10 mouse cellular contexts compared by ENCODE assay signal in the genomic region with DNA sequence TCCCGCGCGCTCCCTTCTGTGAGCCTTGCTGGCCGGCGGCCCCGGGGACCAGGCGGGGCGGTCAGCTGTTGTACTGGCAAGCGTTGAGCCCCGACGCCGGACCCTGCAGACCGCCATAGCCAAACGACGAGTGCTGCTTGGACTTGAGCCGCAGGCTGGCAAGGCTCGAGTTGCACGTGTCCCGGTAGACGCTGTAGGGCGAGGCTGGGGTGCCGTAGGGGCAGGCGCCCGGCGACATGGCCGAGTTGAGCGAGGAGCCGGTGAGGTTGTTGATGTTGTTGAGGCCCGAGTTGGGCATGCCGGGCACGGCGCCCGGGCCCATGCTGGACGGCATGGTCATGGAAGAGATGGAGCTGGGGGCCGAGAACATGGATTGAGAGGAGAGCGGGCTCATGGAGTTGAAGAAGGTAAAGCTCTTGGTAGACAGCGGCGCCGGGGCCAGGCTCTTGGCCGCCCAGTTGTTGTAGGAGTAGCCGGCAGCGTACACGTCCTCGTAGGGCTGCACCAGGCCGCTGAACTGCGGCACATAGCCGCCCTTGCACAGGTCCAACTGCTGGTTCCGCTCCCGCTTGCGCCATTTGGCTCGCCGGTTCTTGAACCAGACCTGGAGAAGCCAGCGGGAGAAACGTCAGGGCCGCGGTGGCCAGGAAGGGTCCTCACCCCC. TPM values are rescaled to one million over a fixed set of nuclear protein-coding genes. Genes with fewer than 3 reads are reported as not detected.
DNase-seq lines count a peak whose midpoint lies in the region; ATAC-seq and TF ChIP-seq lines count a peak whose summit lies in the region.
"Had no signal": no experiment of that assay in that cellular context is flagged by ENCODE, and none has a peak within 500 bp of the region (broad histone marks: within the 10 kb centered on the region; RNA-seq: fewer than 3 reads in every experiment).

No protein-coding gene starts in this region.

- H3K36me3 ChIP-seq in heart, embryonic 11.5 days (ENCODE audit: control insufficient read depth, insufficient read depth, low read length): no peaks in the 10 kb centered on the region
- H3K36me3 ChIP-seq in kidney, postnatal 0 days (ENCODE audit: insufficient read depth, low read length): no peaks in the 10 kb centered on the region
- H3K36me3 ChIP-seq: G1E had no signal

- no peak overlapping the region for H3K9ac ChIP-seq in heart, embryonic 11.5 days (ENCODE audit: low read depth, low read length)
- H3K9ac ChIP-seq in kidney, postnatal 0 days (ENCODE audit: low read depth, low read length): no peak overlapping the region

- H3K27ac ChIP-seq in heart, embryonic 11.5 days (ENCODE audit: low read depth, low read length): no peak overlapping the region
- no peak overlapping the region for H3K27ac ChIP-seq in kidney, postnatal 0 days

- peaks cover 16% of the 10 kb centered on the region for H3K4me1 ChIP-seq in heart, embryonic 11.5 days (ENCODE audit: control insufficient read depth, insufficient read depth, low read length)
- H3K4me1 ChIP-seq in kidney, postnatal 0 days (replicated peaks; ENCODE audit: insufficient read depth, low read length): peaks cover 12% of the 10 kb centered on the region

- under 1% methylated on average over 56 of the region's 56 CpGs for WGBS in heart, embryonic 11.5 days (ENCODE audit: insufficient replicate concordance)
- WGBS in kidney, postnatal 0 days: 3% methylated on average over 56 of the region's 56 CpGs

- H3K4me3 ChIP-seq in heart, embryonic 11.5 days (ENCODE audit: low read depth, low read length): peak overlapping the region; percentile 15; the same call in 1 of the 2 replicates
- 0 out of 2 replicates have a peak overlapping the region, but pooled peaks have one; percentile 4 for H3K4me3 ChIP-seq in kidney, postnatal 0 days (replicated peaks; ENCODE audit: low read depth, low read length)
- H3K4me3 ChIP-seq: myocyte had no signal

- no peak for DNase-seq in heart, adult 8-10 months (ENCODE audit: low spot score)
- DNase-seq in urinary bladder, postnatal 36 days (ENCODE audit: low spot score in 2 of 2): peak; percentile 32 to 36
- no peak for DNase-seq in urinary bladder, adult 2 months (ENCODE audit: low spot score)
- no peak for DNase-seq in kidney, postnatal 0 days (ENCODE audit: low spot score)
- DNase-seq in layer of hippocampus, adult 8-10 months (ENCODE audit: low spot score in 2 of 2): no peak
- DNase-seq in thymus, postnatal 14 days: no peak
- no peak for DNase-seq in lung, postnatal 10 days

- H3K27me3 ChIP-seq in heart, embryonic 11.5 days (ENCODE audit: control insufficient read depth, insufficient read depth, low read length): peaks cover 88% of the 10 kb centered on the region
- H3K27me3 ChIP-seq in kidney, postnatal 0 days (ENCODE audit: insufficient read depth, low read length): peaks cover 79% of the 10 kb centered on the region

- TF ChIP-seq CTCF in kidney, postnatal 0 days (IDR thresholded peaks at IDR 0.05; ENCODE audit: low read depth): no peak

- ATAC-seq in heart, embryonic 11.5 days (replicated peaks; ENCODE audit: insufficient number of reproducible peaks, low FRiP score, low TSS enrichment): no peak
- ATAC-seq in kidney, postnatal 0 days (replicated peaks; ENCODE audit: low FRiP score, low read depth): no peak

- no peaks in the 10 kb centered on the region for H3K9me3 ChIP-seq in heart, embryonic 11.5 days (replicated peaks; ENCODE audit: control insufficient read depth, low read length)
- no peaks in the 10 kb centered on the region for H3K9me3 ChIP-seq in kidney, postnatal 0 days (replicated peaks; ENCODE audit: low read length)
- H3K9me3 ChIP-seq: G1E had no signal

- H3K4me2 ChIP-seq in heart, embryonic 11.5 days: peak overlapping the region; percentile 23
- H3K4me2 ChIP-seq in kidney, postnatal 0 days (ENCODE audit: low read length): no peak overlapping the region

RNA-seq across cellular contexts. Expression of gene Pitx1, which starts 9.9 kb away (rescaled TPM):
- polyA plus RNA-seq in heart, embryonic 11.5 days (2014; fragmentation: Nextera tagmentation; extraction: Ambion mirVana): 0.51 and 1.2 TPM in 2 replicates
- not detected for total RNA-seq in heart, adult 8-10 months (2022)
- 64.7 and 83.9 TPM in 2 replicates for polyA plus RNA-seq in urinary bladder, adult 2 months (2012; rRNA removed)
- polyA plus RNA-seq in kidney, postnatal 0 days (2015; fragmentation: Nextera tagmentation; extraction: Ambion mirVana): 0.08 TPM in 1 of 2 replicates, not detected in the other
- total RNA-seq in layer of hippocampus, adult 8-10 months (2022): not detected
- total RNA-seq: G1E had no signal
- polyA plus RNA-seq: G1E, myocyte had no signal

RNA-seq across cellular contexts. Expression of gene Catsper3, which starts 41.8 kb away (rescaled TPM):
- 0.11 and 0.23 TPM in 2 replicates for polyA plus RNA-seq in heart, embryonic 11.5 days (2014; fragmentation: Nextera tagmentation; extraction: Ambion mirVana)
- total RNA-seq in heart, adult 8-10 months (2022): under 1 TPM; 0.25 to 0.40 (median 0.32) TPM
- polyA plus RNA-seq in urinary bladder, adult 2 months (2012; rRNA removed): 0.22 and 0.32 TPM in 2 replicates
- 0.10 and 0.14 TPM in 2 replicates for polyA plus RNA-seq in kidney, postnatal 0 days (2015; fragmentation: Nextera tagmentation; extraction: Ambion mirVana)
- total RNA-seq in layer of hippocampus, adult 8-10 months (2022): under 1 TPM; 0.29 to 0.64 (median 0.48) TPM
- total RNA-seq: G1E had no signal
- polyA plus RNA-seq: G1E had no signal

Comparison
In these comparisons a context has a peak if more than half of its experiments do, and no peak if none do; other contexts are left out.
1. DNase-seq: peak in urinary bladder, postnatal 36 days (2 of 2); none in heart, adult 8-10 months (single experiment), urinary bladder, adult 2 months (single experiment), kidney, postnatal 0 days (single experiment), layer of hippocampus, adult 8-10 months (0 of 2), thymus, postnatal 14 days (single experiment) and lung, postnatal 10 days (single experiment).
2. RNA of gene Pitx1, which starts 9.9 kb away (polyA plus RNA-seq): 64.7 to 83.9 TPM in urinary bladder, adult 2 months; 0.51 to 1.2 TPM in heart, embryonic 11.5 days and 0.08 TPM in kidney, postnatal 0 days; every median in the first group is over 10 times any median in the second.